Mouse (Mus musculus) cortical plate, adult 2 months (tissue): Measurements from ENCODE around the gene Gpr153.

Source experiments
- CTCF ChIP-seq: fragments of 200-500 bp; IDR thresholded peaks from 2 replicates; pipeline ENCODE4 v1.5.1; 2011; ENCODE audit warnings: mild to moderate bottlenecking, control low read depth, low read length; ENCODE audit not compliant: insufficient read depth; ENCODE audit errors: extremely low read depth
- POLR2A ChIP-seq: fragments of 200-500 bp; IDR thresholded peaks from 2 replicates; pipeline ENCODE4 v1.6.1; 2011; ENCODE audit warnings: mild to moderate bottlenecking, low read length, control low read depth; ENCODE audit not compliant: insufficient read depth; ENCODE audit errors: extremely low read depth

DNA sequence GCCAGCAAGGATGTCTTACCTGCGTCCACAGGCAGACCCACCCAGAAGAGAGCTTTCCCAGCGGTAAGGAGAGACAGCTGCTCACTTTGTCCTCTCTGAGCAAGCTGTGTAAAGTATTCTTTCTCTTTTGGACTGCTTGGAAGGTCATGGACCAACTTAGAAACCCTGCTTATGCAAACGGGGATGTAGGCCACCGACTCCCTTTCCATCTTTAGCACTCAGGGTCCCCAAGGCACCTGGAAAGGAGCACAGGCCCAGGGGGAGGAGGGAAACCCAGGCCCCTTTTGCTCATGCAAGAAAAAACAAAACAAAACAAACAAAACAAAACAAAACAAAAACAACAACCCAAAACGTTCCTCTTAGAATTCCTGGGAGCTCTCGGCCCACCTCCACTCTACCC, 17.5 kb downstream of the Gpr153 start, which contains the start of gene Hes3:
- TF ChIP-seq CTCF (no peak), POLR2A (no peak)
